Mouse (Mus musculus) stomach, postnatal 0 days (tissue): ENCODE measurements at regions not wholly inside any gene's neighbourhood (a gene's known extent, or its start where the extent isn't known, plus 50 kb on each side); places are given as distances from the start of the nearest gene placed in this dataset.

Source experiments
- CTCF ChIP-seq: IDR thresholded peaks from 2 replicates; pipeline ENCODE4 v1.5.1; 2016; ENCODE audit warnings: antibody characterized with exemption, low read depth, mild to moderate bottlenecking, moderate library complexity
- EP300 ChIP-seq: optimal IDR thresholded peaks from 2 replicates; pipeline ENCODE3; 2016; ENCODE audit warnings: antibody characterized with exemption

DNA sequence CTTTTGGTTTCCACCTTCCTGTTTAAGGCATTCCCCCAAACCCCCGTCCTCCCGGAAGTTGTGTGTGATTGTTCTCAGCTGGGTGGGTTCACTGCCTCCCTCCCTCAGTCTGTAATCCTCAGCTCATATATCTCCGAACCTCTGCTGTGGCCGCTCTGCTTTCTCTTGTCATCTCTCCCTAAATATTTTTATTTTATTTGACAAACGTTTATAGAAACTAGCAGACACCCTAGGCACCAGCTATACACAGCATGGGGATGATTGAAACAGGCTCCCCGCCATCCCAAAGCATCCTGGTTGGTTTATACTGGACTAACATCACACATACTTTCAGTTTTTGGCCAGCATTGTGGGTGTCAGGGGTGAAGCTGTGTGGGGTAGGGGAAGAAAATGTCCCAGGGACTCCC lies 208.8 kb downstream of the Wdr11 start:
- TF ChIP-seq EP300: no peak
- no peak for TF ChIP-seq CTCF
